Comparison of ENCODE assay signal across 17 mouse cellular contexts in the genomic region with DNA sequence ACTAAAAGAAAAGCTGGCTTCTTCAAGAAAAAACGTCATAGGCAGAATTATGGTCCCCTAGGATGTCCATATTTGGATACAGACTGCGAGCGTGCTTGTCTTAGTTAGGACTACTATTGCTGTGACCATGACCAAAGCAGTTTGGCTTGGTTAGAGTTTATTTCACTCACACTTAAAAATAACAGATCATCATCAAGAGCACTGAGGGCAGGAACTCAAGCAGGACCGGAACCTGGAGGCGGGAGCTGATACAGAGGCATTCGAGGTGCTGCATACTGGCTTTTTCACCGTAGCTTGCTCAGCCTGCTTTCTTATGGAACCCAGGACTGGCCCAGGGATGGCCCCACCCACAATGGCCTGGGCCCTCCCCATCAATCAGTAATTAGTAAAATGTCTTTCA.
"Had no signal": no experiment of that assay in that cellular context is flagged by ENCODE, and none has a peak within 500 bp of the region (broad histone marks: within the 10 kb centered on the region; RNA-seq: fewer than 3 reads in every experiment).

No protein-coding gene starts in this region.

- H3K9ac ChIP-seq: liver, postnatal 0 days; lung, embryonic 15.5 days; midbrain, embryonic 13.5 days; midbrain, embryonic 15.5 days; neural tube, embryonic 12.5 days; stomach, embryonic 15.5 days had no signal

- ATAC-seq: liver, postnatal 0 days; lung, postnatal 0 days; midbrain, embryonic 13.5 days; midbrain, embryonic 15.5 days had no signal

- H3K4me3 ChIP-seq: lung, embryonic 15.5 days; midbrain, embryonic 13.5 days; midbrain, embryonic 15.5 days; neural tube, embryonic 12.5 days; stomach, embryonic 15.5 days had no signal

- DNase-seq: liver, postnatal 0 days; lung, adult 2 months; lung, postnatal 14 days; lung, postnatal 36 days; right cerebral cortex, postnatal 14 days; thymus, adult 2 months; thymus, postnatal 36 days had no signal

- H3K4me2 ChIP-seq: lung, embryonic 15.5 days; midbrain, embryonic 11.5 days; midbrain, embryonic 13.5 days; midbrain, embryonic 15.5 days; neural tube, embryonic 12.5 days; stomach, embryonic 15.5 days had no signal

- H3K27ac ChIP-seq: lung, embryonic 15.5 days; macrophage; midbrain, embryonic 13.5 days; midbrain, embryonic 15.5 days; neural tube, embryonic 12.5 days; stomach, embryonic 15.5 days; stomach, postnatal 0 days had no signal

- H3K27me3 ChIP-seq: lung, embryonic 15.5 days; megakaryocyte, embryonic 14.5 days; midbrain, embryonic 13.5 days; midbrain, embryonic 15.5 days; neural tube, embryonic 12.5 days; stomach, embryonic 15.5 days had no signal

- H3K4me1 ChIP-seq: lung, embryonic 15.5 days; neural tube, embryonic 12.5 days; stomach, embryonic 15.5 days had no signal

- H3K36me3 ChIP-seq: lung, embryonic 15.5 days; midbrain, embryonic 15.5 days had no signal

- H3K9me3 ChIP-seq: lung, embryonic 15.5 days; midbrain, embryonic 13.5 days; midbrain, embryonic 15.5 days; stomach, embryonic 15.5 days had no signal
